Mouse (Mus musculus) liver, embryonic 14.5 days (tissue): ENCODE measurements around the gene Adcy10. TPM values are rescaled to one million over a fixed set of nuclear protein-coding genes. Genes with fewer than 3 reads are reported as not detected.

ENCODE experiments used
- ATAC-seq: fragments of 200-750 bp; cut with Nextera tagmentation; 2 replicates; pipeline ENCODE4 v1.8.0; 2017; ENCODE audit warnings: moderate number of reproducible peaks, mild to moderate bottlenecking, moderate library complexity; ENCODE audit not compliant: insufficient read depth
- DNase-seq, 3 experiments: peaks; one replicate each; pipeline ENCODE4 v3.0.0-alpha.2; 2012 to 2013; ENCODE audit warnings: low read depth in 3 of 3, low spot score in 3 of 3
- H3K27ac ChIP-seq: fragments of 300-500 bp; sonication (generic); 2 replicates; pipeline ENCODE4 v1.5.1; 2014; ENCODE audit warnings: moderate library complexity, mild to moderate bottlenecking, control low read depth, inconsistent platforms
- H3K27me3 ChIP-seq: fragments of 300-500 bp; sonication (generic); 2 replicates; pipeline ENCODE4 v1.6.1; 2014; ENCODE audit warnings: mild to moderate bottlenecking, low read length, moderate library complexity; ENCODE audit not compliant: control insufficient read depth, insufficient read depth
- H3K36me3 ChIP-seq: fragments of 300-500 bp; sonication (generic); replicated peaks from 2 replicates; pipeline ENCODE4 v1.6.1; 2014; ENCODE audit warnings: low read depth; ENCODE audit not compliant: control insufficient read depth, insufficient read depth
- H3K4me1 ChIP-seq, 2 experiments: fragments of 200-500 bp in 1 of 2; fragments of 300-500 bp in 1 of 2; sonication (generic) in 1 of 2; replicated peaks; 2 replicates each; pipeline ENCODE4 v1.6.1; 2012 to 2014; ENCODE audit warnings: antibody characterized with exemption in 1 of 2, inconsistent platforms in 1 of 2, low read length in 1 of 2; ENCODE audit not compliant: control insufficient read depth in 2 of 2, insufficient read depth in 2 of 2
- H3K4me2 ChIP-seq: fragments of 300-500 bp; sonication (generic); 2 replicates; pipeline ENCODE4 v1.6.1; 2014; ENCODE audit warnings: low read depth, mild to moderate bottlenecking, control low read depth, moderate library complexity
- H3K4me3 ChIP-seq, 2 experiments: fragments of 200-500 bp in 1 of 2; fragments of 300-500 bp in 1 of 2; sonication (generic) in 1 of 2; 2 replicates each; pipeline ENCODE4 v1.5.1; 2012 to 2014; ENCODE audit warnings: low read depth in 2 of 2, low read length in 2 of 2, mild to moderate bottlenecking in 2 of 2, control low read depth in 1 of 2, inconsistent platforms in 1 of 2, moderate library complexity in 1 of 2; ENCODE audit not compliant: insufficient read depth in 1 of 2
- H3K9ac ChIP-seq: fragments of 300-500 bp; sonication (generic); replicated peaks from 2 replicates; pipeline ENCODE4 v1.6.1; 2014; ENCODE audit warnings: mild to moderate bottlenecking, control low read depth, moderate library complexity
- H3K9me3 ChIP-seq: fragments of 300-500 bp; sonication (generic); 2 replicates; pipeline ENCODE4 v1.6.1; 2016; ENCODE audit warnings: low read length, mixed read lengths; ENCODE audit not compliant: control insufficient read depth
- CTCF ChIP-seq: IDR thresholded peaks from 2 replicates; pipeline ENCODE4 v1.5.1; 2016; ENCODE audit warnings: antibody characterized with exemption, low read depth, control low read depth
- EP300 ChIP-seq: IDR thresholded peaks from 2 replicates; pipeline ENCODE4 v1.6.1; 2016; ENCODE audit warnings: antibody characterized with exemption, low read depth
- whole genome bisulfite sequencing: fragments of 180-500 bp; shearing (Covaris S2); extraction: QIAGEN DNeasy Blood & Tissue Kit; methylation state at CpG from one replicate; pipeline ENCODE4 v1.1.7; 2014; ENCODE audit not compliant: insufficient replicate concordance; 5-methylcytosine and 5-hydroxymethylcytosine counted together
- polyA plus RNA-seq, 2 experiments: library from polyadenylated mRNA; depleted of rRNA in 1 of 2; stranded (reverse) in 1 of 2; unstranded in 1 of 2; fragments of >200 nt; fragmentation: Nextera tagmentation in 1 of 2; extraction: Ambion mirVana in 1 of 2; gene quantifications; 2 replicates each; pipeline versions ENCODE4 v1.2.1 to v1.2.3; 2012 to 2014

The Adcy10 gene
- polyA plus RNA-seq, 2 experiments = 0.08 TPM; not detected in 1

DNA sequence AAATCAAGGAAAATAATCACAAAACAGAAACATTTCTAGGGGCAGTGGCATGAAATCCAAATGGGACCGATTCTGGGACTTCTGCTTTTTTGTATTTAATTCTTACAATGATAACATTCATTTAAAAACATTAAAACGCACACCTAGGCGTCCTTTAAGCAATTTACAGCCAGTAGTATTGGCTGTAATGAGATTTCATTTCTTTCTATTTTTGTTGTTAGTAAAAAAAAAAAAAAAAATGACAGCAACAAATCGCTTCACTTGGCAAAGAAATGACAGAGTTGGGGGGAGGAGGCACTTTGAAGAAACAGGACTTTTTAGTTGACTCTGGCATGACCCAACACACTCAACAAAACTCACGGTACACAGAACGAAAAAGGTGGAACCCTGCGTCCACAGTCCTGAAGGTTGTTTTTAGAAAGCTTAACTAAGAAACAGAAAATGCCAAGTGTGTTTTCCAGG lies 25.9 kb upstream of the Adcy10 start:
- H3K9me3 ChIP-seq = no peaks in the 10 kb centered on the region
- H3K9ac ChIP-seq = peak overlapping the region; percentile 99
- peak overlapping the region; percentile 95 to 97 for H3K4me3 ChIP-seq
- DNase-seq (no peak), ATAC-seq (no peak)
- 8% methylated on average over 7 of the region's 7 CpGs for WGBS
- H3K4me2 ChIP-seq = peak overlapping the region; percentile 75
- TF ChIP-seq EP300 = no peak
- no peak for TF ChIP-seq CTCF
- no peaks in the 10 kb centered on the region for H3K36me3 ChIP-seq
- H3K27ac ChIP-seq = peak overlapping the region; percentile 92
- H3K4me1 ChIP-seq = peaks cover 7 to 8% of the 10 kb centered on the region in 2 experiments; a peak in 3 of 4 replicates
- H3K27me3 ChIP-seq = no peaks in the 10 kb centered on the region

GRCm38 (mm10) chr1:165459503-165460181 lies 25.3 kb upstream of the Adcy10 start:
- TF ChIP-seq CTCF (0 out of 2 replicates have a peak, but pooled peaks have one; percentile 10), EP300 (no peak)
- DNase-seq = peak in 2 of 3 experiments; percentile 41 to 51
- H3K9me3 ChIP-seq = no peaks in the 10 kb centered on the region
- H3K9ac ChIP-seq = peak overlapping the region; percentile 99
- under 1% methylated on average over 60 of the region's 60 CpGs for WGBS
- H3K4me3 ChIP-seq = peak overlapping the region; percentile 95 to 97
- no peaks in the 10 kb centered on the region for H3K36me3 ChIP-seq
- peak overlapping the region; percentile 75 for H3K4me2 ChIP-seq
- H3K27me3 ChIP-seq = no peaks in the 10 kb centered on the region
- peak; percentile 5 for ATAC-seq
- peaks cover 7 to 8% of the 10 kb centered on the region in 2 experiments; a peak in 3 of 4 replicates for H3K4me1 ChIP-seq
- peak overlapping the region; percentile 92 for H3K27ac ChIP-seq

GRCm38 (mm10) chr1:165460360-165460800 lies 24.6 kb upstream of the Adcy10 start, which contains the start of the genes Dcaf6 and Mpc2:
Gene Dcaf6 (minus strand): TSS chr1:165460475.
Gene Mpc2 (plus strand): TSS chr1:165460637.
- no peaks in the 10 kb centered on the region for H3K36me3 ChIP-seq
- H3K9me3 ChIP-seq = no peaks in the 10 kb centered on the region
- peak within 1 kb of the TSS; percentile 88 for H3K4me2 ChIP-seq
- peak within 1 kb of the TSS; percentile 99 for H3K9ac ChIP-seq
- ATAC-seq (peak; percentile 81), DNase-seq (peak; percentile 94 to 95 (median 95))
- no peaks in the 10 kb centered on the region for H3K27me3 ChIP-seq
- peaks cover 8 to 9% of the 10 kb centered on the region in 2 experiments; a peak in 3 of 4 replicates for H3K4me1 ChIP-seq
- peak within 1 kb of the TSS; percentile 97 for H3K27ac ChIP-seq
- H3K4me3 ChIP-seq = peak within 1 kb of the TSS; percentile 95 to 99
- WGBS = under 1% methylated on average over 37 of the region's 37 CpGs
- TF ChIP-seq CTCF (peak; percentile 54), EP300 (peak; percentile 66)

DNA sequence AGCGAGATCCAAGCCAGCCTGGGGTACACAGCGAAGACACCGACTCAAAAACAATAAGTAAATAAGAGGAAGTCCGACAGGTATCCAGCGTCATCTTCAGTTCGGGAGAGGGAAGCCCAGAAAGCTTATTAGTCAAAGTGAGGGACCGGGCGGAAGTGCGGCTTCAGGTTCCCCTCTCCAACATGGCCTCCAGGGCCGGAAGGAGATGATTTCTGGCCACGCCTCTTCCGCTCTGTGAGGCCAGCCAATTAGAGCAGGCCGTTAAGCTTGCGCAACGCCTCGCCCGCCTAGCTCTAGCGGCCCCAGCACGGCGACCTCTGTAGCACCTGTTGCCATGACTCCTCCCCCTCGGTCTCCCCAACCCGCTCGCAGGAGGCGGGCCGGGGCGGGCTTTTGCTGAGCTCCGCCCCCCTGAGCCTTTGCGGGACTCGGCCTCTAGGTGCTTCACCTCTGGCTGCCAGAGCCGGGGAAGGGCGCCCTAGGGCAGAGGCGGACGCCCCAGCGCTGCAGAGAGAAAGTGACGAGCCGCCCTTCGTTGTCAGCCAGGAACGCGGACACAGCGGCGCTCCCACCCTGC lies 24.1 kb upstream of the Adcy10 start:
- H3K4me2 ChIP-seq = peak overlapping the region; percentile 88
- ATAC-seq (peak; percentile 89), DNase-seq (peak; percentile 99 to 100 (median 100))
- H3K9me3 ChIP-seq = no peaks in the 10 kb centered on the region
- H3K4me3 ChIP-seq = peak overlapping the region; percentile 95 to 99
- 0% methylated on average over 37 of the region's 41 CpGs for WGBS
- no peaks in the 10 kb centered on the region for H3K27me3 ChIP-seq
- peaks cover 8 to 9% of the 10 kb centered on the region in 2 experiments; a peak in 3 of 4 replicates for H3K4me1 ChIP-seq
- H3K36me3 ChIP-seq = no peaks in the 10 kb centered on the region
- H3K27ac ChIP-seq = peak overlapping the region; percentile 97
- peak overlapping the region; percentile 95 for H3K9ac ChIP-seq
- TF ChIP-seq CTCF (peak; percentile 84), EP300 (0 out of 2 replicates have a peak, but pooled peaks have one; percentile 4)

GRCm38 (mm10) chr1:165461681-165462080 lies 23.3 kb upstream of the Adcy10 start:
- Histone ChIP-seq H3K4me3 (peak overlapping the region; percentile 76 to 99), H3K9ac (peak overlapping the region; percentile 95), H3K27me3 (no peaks in the 10 kb centered on the region), H3K36me3 (no peaks in the 10 kb centered on the region), H3K4me2 (peak overlapping the region; percentile 88), H3K27ac (peak overlapping the region; percentile 96), H3K4me1 (peaks cover 8 to 9% of the 10 kb centered on the region in 2 experiments; a peak in 3 of 4 replicates), H3K9me3 (no peaks in the 10 kb centered on the region)
- TF ChIP-seq EP300 = no peak
- ATAC-seq (no peak), DNase-seq (no peak)
- WGBS = 1% methylated on average over 9 of the region's 9 CpGs
